Mouse (Mus musculus): ENCODE data around the gene Tirap.
"Not testable (repeated sequence)": the region's sequence is repeated elsewhere in the genome, so short reads cannot be mapped to it uniquely, and the experiment has no call there.

Gene Tirap

GRCm38 (mm10) chr9:35147261-35147660, 52.8 kb downstream of the Tirap start:
- DNase-seq (ENCODE audit: low spot score in 2 of 2): not testable (repeated sequence)

- no peak for DNase-seq (ENCODE audit: low spot score in 2 of 2)
Measured at GRCm38 (mm10) chr9:35145829-35146228, 54.3 kb downstream of the Tirap start.

GRCm38 (mm10) chr9:35145118-35145517, 55.0 kb downstream of the Tirap start:
- no peak for DNase-seq (ENCODE audit: low spot score in 2 of 2)

DNA sequence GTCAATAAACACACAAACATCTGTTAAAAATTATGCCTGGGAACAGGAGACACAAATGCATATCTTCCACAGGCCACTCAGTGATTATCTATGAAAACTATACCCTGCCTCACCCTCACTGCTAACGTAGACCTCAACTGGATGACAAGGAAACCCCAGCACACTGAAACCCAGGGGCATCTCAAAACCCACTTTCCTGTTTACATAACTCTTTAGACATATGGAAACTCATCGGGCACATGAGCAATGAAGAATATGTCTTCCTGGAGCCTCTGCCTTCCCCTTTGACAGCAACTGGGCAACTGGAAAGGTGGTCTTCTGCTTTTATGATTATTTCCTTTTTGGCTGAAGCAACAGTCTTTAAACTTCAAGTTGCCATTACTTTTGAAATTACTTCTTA, 57.9 kb downstream of the Tirap start:
- no peak for DNase-seq (ENCODE audit: low spot score in 2 of 2)

DNA sequence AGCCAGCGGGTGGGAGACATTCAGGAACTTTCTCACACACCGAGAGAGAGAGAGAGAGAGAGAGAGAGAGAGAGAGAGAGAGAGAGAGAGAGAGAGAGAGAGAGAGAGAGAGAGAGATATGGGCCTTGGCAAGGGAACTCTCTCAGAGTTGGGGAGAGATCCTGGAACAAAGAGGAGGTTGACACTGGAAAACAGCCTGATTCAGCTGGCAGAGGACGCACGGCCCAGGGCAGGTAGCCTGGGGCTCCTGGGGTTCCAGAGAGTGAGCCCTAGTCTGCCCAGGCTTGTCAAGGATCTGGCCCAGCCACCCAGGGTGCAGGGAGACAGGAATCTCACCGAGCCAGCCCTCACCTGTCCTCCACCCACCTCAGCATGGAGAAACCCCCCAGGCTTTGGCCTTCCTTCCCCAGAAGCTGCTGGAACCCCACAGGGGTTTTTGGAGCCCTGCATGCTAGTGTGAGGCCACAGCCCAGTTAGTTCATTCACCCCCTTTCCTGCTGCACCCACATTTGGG, 60.8 kb downstream of the Tirap start:
- DNase-seq (ENCODE audit: low spot score in 2 of 2): no peak

GRCm38 (mm10) chr9:35138029-35138428, 62.1 kb downstream of the Tirap start:
- no peak for DNase-seq (ENCODE audit: low spot score in 2 of 2)

- DNase-seq (ENCODE audit: low spot score in 2 of 2): no peak
Measured at GRCm38 (mm10) chr9:35135575-35135974, 64.5 kb downstream of the Tirap start.
